Mouse (Mus musculus): ENCODE measurements around the gene Umps.

Umps gene

DNA sequence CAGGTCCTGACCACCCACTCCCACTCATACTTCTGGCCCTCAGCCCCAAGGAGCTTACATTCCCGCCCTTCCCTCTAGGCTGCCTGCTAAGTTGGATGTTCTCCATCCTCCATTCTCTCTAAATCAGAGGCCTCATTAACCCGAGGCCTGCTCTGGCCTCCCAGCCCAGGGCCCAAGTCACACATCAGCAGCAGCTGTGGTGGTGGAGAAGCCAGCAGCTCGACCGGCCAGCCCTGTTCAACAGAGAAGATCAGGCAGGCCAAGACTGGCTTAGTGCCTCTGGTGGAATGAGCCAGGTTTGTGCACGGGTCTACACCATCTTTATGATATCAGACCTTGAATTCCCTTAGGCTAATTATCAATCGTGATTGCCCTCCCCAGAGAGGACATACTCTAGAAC lies 36.1 kb downstream of the Umps start:
- no peak for DNase-seq (ENCODE audit: low read depth, low spot score)

GRCm38 (mm10) chr16:33928788-33929462 lies 37.9 kb downstream of the Umps start:
- DNase-seq (ENCODE audit: low read depth, low spot score), result no peak

GRCm38 (mm10) chr16:33927263-33927824 lies 39.5 kb downstream of the Umps start:
- DNase-seq (ENCODE audit: low read depth, low spot score), result no peak

- no peak for DNase-seq (ENCODE audit: low read depth, low spot score)
Measured at GRCm38 (mm10) chr16:33923758-33924157, 43.1 kb downstream of the Umps start.

- no peak for DNase-seq (ENCODE audit: low read depth, low spot score)
Measured at GRCm38 (mm10) chr16:33923001-33923316, 43.9 kb downstream of the Umps start.

GRCm38 (mm10) chr16:33922111-33923000 lies 44.5 kb downstream of the Umps start:
- DNase-seq (ENCODE audit: low read depth, low spot score), result no peak

DNA sequence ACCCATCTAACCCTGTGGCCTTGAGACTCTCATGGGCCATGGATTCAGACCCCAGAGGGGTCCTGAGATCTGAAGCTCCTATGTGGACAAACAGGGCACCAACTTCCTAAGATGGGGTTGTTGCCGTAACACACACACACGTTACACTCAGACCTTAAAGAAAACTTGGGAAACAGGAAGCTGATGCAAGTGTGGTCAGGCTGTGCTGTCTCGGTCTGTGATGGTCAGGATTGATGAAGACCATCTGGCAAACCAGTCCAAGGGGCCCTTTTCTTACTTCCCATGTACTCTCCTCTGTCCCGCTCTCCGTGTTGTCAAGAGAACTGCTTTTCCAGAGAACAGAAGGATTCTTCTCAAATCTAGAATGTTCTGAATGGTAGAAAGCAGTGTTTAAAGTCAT lies 45.3 kb downstream of the Umps start:
- no peak for DNase-seq (ENCODE audit: low read depth, low spot score)

- no peak for DNase-seq (ENCODE audit: low read depth, low spot score)
Measured at GRCm38 (mm10) chr16:33917926-33918325, 48.9 kb downstream of the Umps start.

DNA sequence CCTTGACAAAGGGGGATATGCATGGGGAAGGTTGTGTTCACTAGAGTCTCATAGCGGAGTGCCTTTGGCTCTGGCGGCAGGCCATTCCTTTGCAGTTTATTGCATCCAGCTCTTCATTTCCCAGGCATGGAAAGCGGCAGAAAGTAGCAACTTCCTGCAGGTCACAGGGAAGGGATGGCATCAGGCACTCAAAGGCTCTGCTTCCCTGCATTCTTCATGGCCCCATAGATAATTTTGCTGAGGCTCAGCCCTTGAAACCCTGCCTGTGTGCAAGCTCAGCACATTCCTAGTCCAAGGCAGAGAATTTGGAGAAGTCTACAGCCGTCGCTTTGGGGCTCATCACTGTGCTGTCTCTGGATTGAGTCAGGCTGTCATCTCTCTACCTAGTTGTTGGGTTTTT lies 49.4 kb downstream of the Umps start:
- no peak for DNase-seq (ENCODE audit: low read depth, low spot score)

DNA sequence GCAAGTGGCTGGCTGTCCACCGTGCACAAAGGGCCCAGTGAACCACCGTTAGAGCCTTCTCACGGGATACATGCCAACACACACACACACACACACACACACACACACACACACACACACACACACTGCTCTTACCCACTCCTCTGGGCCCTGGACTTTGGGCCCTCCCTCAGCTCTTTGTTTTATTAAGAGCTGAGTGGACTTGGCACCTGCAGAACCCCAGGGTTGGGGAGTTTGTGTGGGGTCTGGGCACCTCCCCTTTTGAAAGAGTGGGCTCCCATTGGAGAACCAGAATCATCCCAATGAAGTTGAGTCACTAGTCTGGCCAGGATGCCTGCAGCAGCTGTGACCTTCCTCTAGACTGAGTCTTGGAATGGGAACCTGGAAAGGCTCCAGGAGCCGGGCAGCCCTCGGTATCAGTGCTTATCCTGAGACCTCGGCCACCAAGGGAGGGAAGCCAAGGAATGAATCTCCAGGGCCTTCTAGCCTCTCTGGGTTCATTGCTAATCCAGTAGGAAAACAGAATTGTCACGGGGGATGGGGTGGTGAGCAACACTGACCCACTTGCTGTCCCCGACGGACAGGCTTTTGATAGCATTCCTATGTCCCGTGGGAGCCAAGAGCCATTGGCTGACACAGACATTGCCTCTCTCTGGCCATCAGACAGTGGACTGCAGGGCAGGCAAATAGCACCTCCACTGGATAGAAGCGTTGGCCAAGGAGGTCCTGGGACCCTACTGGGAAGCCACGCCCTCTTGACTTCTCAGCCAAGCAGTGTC lies 50.2 kb downstream of the Umps start:
- no peak for DNase-seq (ENCODE audit: low read depth, low spot score)

GRCm38 (mm10) chr16:33914997-33915396 lies 51.8 kb downstream of the Umps start:
- DNase-seq (ENCODE audit: low read depth, low spot score), result no peak

DNA sequence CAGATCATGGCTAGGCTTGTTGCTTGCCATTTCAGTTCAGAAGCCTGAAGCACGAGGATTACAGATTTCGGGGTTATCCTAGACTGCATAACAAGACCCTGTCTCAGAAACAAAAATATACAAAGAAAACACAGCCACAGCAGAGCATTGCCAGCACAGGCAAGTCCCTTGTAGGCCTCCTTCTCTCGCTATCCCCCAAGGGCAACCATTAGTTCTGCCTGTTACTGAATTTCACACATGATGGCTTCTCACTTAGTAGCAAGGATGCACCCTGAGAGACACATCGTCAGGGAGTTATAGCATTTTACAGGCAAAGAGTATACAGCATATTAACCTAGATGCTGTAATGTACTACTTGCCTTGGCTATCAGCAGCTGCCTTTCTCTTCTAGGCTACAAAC lies 58.6 kb downstream of the Umps start:
- DNase-seq (ENCODE audit: low read depth, low spot score), result no peak
